Mouse (Mus musculus) heart, embryonic 16.5 days (tissue): Measurements from ENCODE around the gene Amhr2. TPM values are rescaled to one million over a fixed set of nuclear protein-coding genes. Genes with fewer than 3 reads are reported as not detected.
A peak's percentile ranks its signal among the peaks of the same experiment; 100 is the strongest.

Experiments
- ATAC-seq: fragments of 200-750 bp; cut with Nextera tagmentation; replicated peaks from 2 replicates; pipeline ENCODE4 v1.8.0; 2017; ENCODE audit warnings: moderate number of reproducible peaks; ENCODE audit not compliant: insufficient read depth, low FRiP score; ENCODE audit errors: extremely low read depth
- H3K27ac ChIP-seq: fragments of 300-500 bp; sonication (generic); 2 replicates; pipeline ENCODE4 v1.5.1; 2014; ENCODE audit warnings: mild to moderate bottlenecking, low read length, control low read depth, moderate library complexity
- H3K27me3 ChIP-seq: fragments of 300-500 bp; sonication (generic); 2 replicates; pipeline ENCODE4 v1.6.1; 2014; ENCODE audit warnings: low read length, mixed read lengths; ENCODE audit not compliant: control insufficient read depth, insufficient read depth
- H3K36me3 ChIP-seq: fragments of 300-500 bp; sonication (generic); 2 replicates; pipeline ENCODE4 v1.6.1; 2014; ENCODE audit not compliant: control insufficient read depth, insufficient read depth
- H3K4me1 ChIP-seq: fragments of 300-500 bp; sonication (generic); 2 replicates; pipeline ENCODE4 v1.6.1; 2014; ENCODE audit warnings: low read length, mixed read lengths; ENCODE audit not compliant: control insufficient read depth, insufficient read depth
- H3K4me2 ChIP-seq: fragments of 300-500 bp; sonication (generic); 2 replicates; pipeline ENCODE4 v1.6.1; 2014; ENCODE audit warnings: low read depth, mild to moderate bottlenecking, control low read depth, low read length
- H3K4me3 ChIP-seq: fragments of 300-500 bp; sonication (generic); 2 replicates; pipeline ENCODE4 v1.5.1; 2014; ENCODE audit warnings: mild to moderate bottlenecking, control low read depth, low read length
- H3K9ac ChIP-seq: fragments of 300-500 bp; sonication (generic); 2 replicates; pipeline ENCODE4 v1.6.1; 2014; ENCODE audit warnings: low read length, control low read depth
- H3K9me3 ChIP-seq: fragments of 300-500 bp; sonication (generic); replicated peaks from 2 replicates; pipeline ENCODE4 v1.6.1; 2016; ENCODE audit warnings: low read length; ENCODE audit not compliant: control insufficient read depth
- WGBS: fragments of 180-500 bp; shearing (Covaris S2); extraction: QIAGEN DNeasy Blood & Tissue Kit; methylation state at CpG from one replicate; pipeline ENCODE4 v1.1.7; 2014; 5-methylcytosine and 5-hydroxymethylcytosine counted together
- polyA plus RNA-seq: library from polyadenylated mRNA; unstranded; fragments of >200 nt; fragmentation: Nextera tagmentation; extraction: Ambion mirVana; gene quantifications from 2 replicates; pipeline ENCODE4 v1.2.1, GENCODE M21; 2015

Amhr2 gene
- polyA plus RNA-seq, 1 experiment from 2014 or later, result 7.6 TPM

- Histone ChIP-seq H3K4me2 (no peak overlapping the region), H3K4me1 (peaks cover 3% of the 10 kb centered on the region; the same call in 1 of the 2 replicates), H3K4me3 (no peak overlapping the region), H3K9ac (no peak overlapping the region), H3K36me3 (no peaks in the 10 kb centered on the region), H3K27me3 (no peaks in the 10 kb centered on the region), H3K9me3 (no peaks in the 10 kb centered on the region), H3K27ac (no peak overlapping the region)
- 42% methylated on average over 8 of the region's 8 CpGs for WGBS
- ATAC-seq, result no peak
Observed at GRCm38 (mm10) chr15:102449366-102449765, 4.2 kb downstream of the Amhr2 start.

GRCm38 (mm10) chr15:102450928-102451327 lies 5.8 kb downstream of the Amhr2 start:
- Histone ChIP-seq H3K4me2 (peak overlapping the region; percentile 10; the same call in 1 of the 2 replicates), H3K9me3 (no peaks in the 10 kb centered on the region), H3K4me1 (peaks cover 3% of the 10 kb centered on the region; the same call in 1 of the 2 replicates), H3K9ac (no peak overlapping the region), H3K4me3 (no peak overlapping the region), H3K27me3 (no peaks in the 10 kb centered on the region), H3K36me3 (no peaks in the 10 kb centered on the region), H3K27ac (no peak overlapping the region)
- WGBS, result 42% methylated on average over 7 of the region's 7 CpGs
- ATAC-seq, result no peak

GRCm38 (mm10) chr15:102451666-102452430 lies 6.7 kb downstream of the Amhr2 start:
- WGBS, result 66% methylated on average over 26 of the region's 26 CpGs
- no peaks in the 10 kb centered on the region for H3K9me3 ChIP-seq
- H3K4me1 ChIP-seq, result no peaks in the 10 kb centered on the region
- no peak overlapping the region for H3K4me3 ChIP-seq
- no peaks in the 10 kb centered on the region for H3K36me3 ChIP-seq
- no peaks in the 10 kb centered on the region for H3K27me3 ChIP-seq
- H3K27ac ChIP-seq, result no peak overlapping the region
- H3K4me2 ChIP-seq, result no peak overlapping the region
- ATAC-seq, result no peak
- H3K9ac ChIP-seq, result no peak overlapping the region

GRCm38 (mm10) chr15:102455993-102456392 lies 10.8 kb downstream of the Amhr2 start:
- Histone ChIP-seq H3K27ac (no peak overlapping the region), H3K27me3 (no peaks in the 10 kb centered on the region), H3K36me3 (no peaks in the 10 kb centered on the region), H3K4me3 (no peak overlapping the region), H3K9ac (no peak overlapping the region), H3K9me3 (no peaks in the 10 kb centered on the region), H3K4me2 (no peak overlapping the region), H3K4me1 (peaks cover 17% of the 10 kb centered on the region)
- WGBS, result 33% methylated on average over 6 of the region's 6 CpGs
- ATAC-seq, result no peak

GRCm38 (mm10) chr15:102458050-102458736 lies 13.0 kb downstream of the Amhr2 start:
- ATAC-seq, result no peak
- peak overlapping the region; percentile 73 for H3K27ac ChIP-seq
- peaks cover 4% of the 10 kb centered on the region for H3K36me3 ChIP-seq
- no peak overlapping the region; the same call in 1 of the 2 replicates for H3K9ac ChIP-seq
- H3K27me3 ChIP-seq, result no peaks in the 10 kb centered on the region
- peak overlapping the region; percentile 79 for H3K4me2 ChIP-seq
- H3K4me1 ChIP-seq, result peaks cover 18% of the 10 kb centered on the region
- H3K9me3 ChIP-seq, result no peaks in the 10 kb centered on the region
- WGBS, result 58% methylated on average over 5 of the region's 5 CpGs
- H3K4me3 ChIP-seq, result peak overlapping the region; percentile 66

- H3K27ac ChIP-seq, result peak within 1 kb of the TSS; percentile 73
- whole genome bisulfite sequencing, result under 1% methylated on average over 19 of the region's 19 CpGs
- H3K4me2 ChIP-seq, result peak within 1 kb of the TSS; percentile 79
- peak; percentile 90 for ATAC-seq
- peaks cover 4% of the 10 kb centered on the region for H3K36me3 ChIP-seq
- H3K27me3 ChIP-seq, result no peaks in the 10 kb centered on the region
- peak within 1 kb of the TSS; percentile 66 for H3K4me3 ChIP-seq
- H3K9ac ChIP-seq, result peak within 1 kb of the TSS; percentile 74
- H3K9me3 ChIP-seq, result no peaks in the 10 kb centered on the region
- H3K4me1 ChIP-seq, result peaks cover 18% of the 10 kb centered on the region
Observed at GRCm38 (mm10) chr15:102458904-102459317, 13.7 kb downstream of the Amhr2 start, which contains the start of gene Prr13. TSS of gene Prr13 (plus strand) at chr15:102459028.

- Histone ChIP-seq H3K27ac (peak overlapping the region; percentile 73; the same call in 1 of the 2 replicates), H3K4me2 (peak overlapping the region; percentile 79), H3K4me3 (peak overlapping the region; percentile 66), H3K36me3 (peaks cover 4% of the 10 kb centered on the region), H3K9ac (peak overlapping the region; percentile 74), H3K4me1 (peaks cover 18% of the 10 kb centered on the region), H3K27me3 (no peaks in the 10 kb centered on the region), H3K9me3 (no peaks in the 10 kb centered on the region)
- 33% methylated on average over 6 of the region's 6 CpGs for WGBS
- ATAC-seq, result no peak
Observed at GRCm38 (mm10) chr15:102459381-102459780, 14.2 kb downstream of the Amhr2 start.

GRCm38 (mm10) chr15:102459847-102460246 lies 14.7 kb downstream of the Amhr2 start:
- no peaks in the 10 kb centered on the region for H3K9me3 ChIP-seq
- 38% methylated on average over 5 of the region's 5 CpGs for WGBS
- 0 out of 2 replicates have a peak overlapping the region, but pooled peaks have one; percentile 1 for H3K9ac ChIP-seq
- no peak overlapping the region for H3K27ac ChIP-seq
- peaks cover 18% of the 10 kb centered on the region for H3K4me1 ChIP-seq
- ATAC-seq, result no peak
- H3K27me3 ChIP-seq, result no peaks in the 10 kb centered on the region
- H3K4me3 ChIP-seq, result peak overlapping the region; percentile 66; the same call in 1 of the 2 replicates
- peak overlapping the region; percentile 79 for H3K4me2 ChIP-seq
- peaks cover 4% of the 10 kb centered on the region for H3K36me3 ChIP-seq

GRCm38 (mm10) chr15:102460409-102460808 lies 15.2 kb downstream of the Amhr2 start:
- Histone ChIP-seq H3K4me2 (peak overlapping the region; percentile 79), H3K36me3 (peaks cover 4% of the 10 kb centered on the region), H3K9me3 (no peaks in the 10 kb centered on the region), H3K27me3 (no peaks in the 10 kb centered on the region), H3K4me1 (peaks cover 18% of the 10 kb centered on the region), H3K27ac (0 out of 2 replicates have a peak overlapping the region, but pooled peaks have one; percentile 9), H3K9ac (peak overlapping the region; percentile 1; the same call in 1 of the 2 replicates), H3K4me3 (peak overlapping the region; percentile 10; the same call in 1 of the 2 replicates)
- ATAC-seq, result no peak
- 69% methylated on average over 12 of the region's 12 CpGs for WGBS
